Mouse (Mus musculus) olfactory bulb, adult 2 months (tissue): ENCODE data around the gene Gm42791.

Experiments used
- CTCF ChIP-seq: fragments of 200-500 bp; IDR thresholded peaks from 2 replicates; pipeline ENCODE4 v1.5.1; 2012; ENCODE audit warnings: low read depth, mild to moderate bottlenecking, low read length, moderate library complexity; ENCODE audit not compliant: insufficient read depth
- POLR2A ChIP-seq: fragments of 200-500 bp; IDR thresholded peaks from 2 replicates; pipeline ENCODE4 v1.6.1; 2012; ENCODE audit warnings: mild to moderate bottlenecking, low read depth, low read length, moderate library complexity; ENCODE audit not compliant: insufficient read depth

DNA sequence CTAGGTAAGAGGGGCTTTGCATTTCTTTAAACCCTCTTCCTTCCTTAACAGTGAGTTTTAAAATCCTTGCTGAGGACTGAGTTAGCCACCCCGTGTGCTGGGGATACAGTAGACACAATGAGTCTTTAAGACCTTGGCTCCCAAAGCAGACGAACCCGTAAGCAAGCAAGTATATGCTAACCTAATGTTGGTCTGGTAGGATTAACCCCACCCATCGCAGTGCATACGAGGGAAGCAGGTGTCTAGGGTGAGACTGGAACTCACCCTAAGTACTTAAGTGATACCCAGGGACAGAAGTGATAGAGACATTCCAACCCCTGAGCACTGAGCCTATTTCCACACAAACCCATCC is 12.3 kb upstream of the Gm42791 start:
- TF ChIP-seq CTCF: no peak
- TF ChIP-seq POLR2A: no peak
